Mouse (Mus musculus) forebrain, embryonic 16.5 days (tissue): ENCODE measurements around the gene Nmd3. TPM values are rescaled to one million over a fixed set of nuclear protein-coding genes. Genes with fewer than 3 reads are reported as not detected.

Experiments
- ATAC-seq: fragments of 200-750 bp; cut with Nextera tagmentation; 2 replicates; pipeline ENCODE4 v1.8.0; 2017; ENCODE audit warnings: mild to moderate bottlenecking, moderate library complexity
- H3K27ac ChIP-seq: fragments of 300-500 bp; sonication (generic); 2 replicates; pipeline ENCODE4 v1.5.1; 2014; ENCODE audit warnings: low read length, control low read depth
- H3K27me3 ChIP-seq: fragments of 300-500 bp; sonication (generic); replicated peaks from 2 replicates; pipeline ENCODE4 v1.6.1; 2014; ENCODE audit warnings: low read length; ENCODE audit not compliant: control insufficient read depth, insufficient read depth
- H3K36me3 ChIP-seq: fragments of 300-500 bp; sonication (generic); 2 replicates; pipeline ENCODE4 v1.6.1; 2014; ENCODE audit not compliant: control insufficient read depth, insufficient read depth
- H3K4me1 ChIP-seq: fragments of 300-500 bp; sonication (generic); replicated peaks from 2 replicates; pipeline ENCODE4 v1.6.1; 2014; ENCODE audit warnings: low read length; ENCODE audit not compliant: control insufficient read depth, insufficient read depth
- H3K4me2 ChIP-seq: fragments of 300-500 bp; sonication (generic); 2 replicates; pipeline ENCODE4 v1.6.1; 2014; ENCODE audit warnings: mild to moderate bottlenecking, low read length, control low read depth
- H3K4me3 ChIP-seq: fragments of 300-500 bp; sonication (generic); replicated peaks from 2 replicates; pipeline ENCODE4 v1.5.1; 2014; ENCODE audit warnings: mild to moderate bottlenecking, low read length, control low read depth
- H3K9ac ChIP-seq: fragments of 300-500 bp; sonication (generic); replicated peaks from 2 replicates; pipeline ENCODE4 v1.6.1; 2014; ENCODE audit warnings: low read depth, low read length, control low read depth
- H3K9me3 ChIP-seq: fragments of 300-500 bp; sonication (generic); 2 replicates; pipeline ENCODE4 v1.6.1; 2016; ENCODE audit warnings: low read length; ENCODE audit not compliant: control insufficient read depth
- WGBS: fragments of 180-500 bp; shearing (Covaris S2); extraction: QIAGEN DNeasy Blood & Tissue Kit; methylation state at CpG from one replicate; pipeline ENCODE4 v1.1.7; 2014; 5-methylcytosine and 5-hydroxymethylcytosine counted together
- polyA plus RNA-seq: library from polyadenylated mRNA; unstranded; fragments of >200 nt; fragmentation: Nextera tagmentation; extraction: Ambion mirVana; gene quantifications from 2 replicates; pipeline ENCODE4 v1.2.1, GENCODE M21; 2015

The Nmd3 gene
- polyA plus RNA-seq = 112 and 119 TPM in 2 replicates

DNA sequence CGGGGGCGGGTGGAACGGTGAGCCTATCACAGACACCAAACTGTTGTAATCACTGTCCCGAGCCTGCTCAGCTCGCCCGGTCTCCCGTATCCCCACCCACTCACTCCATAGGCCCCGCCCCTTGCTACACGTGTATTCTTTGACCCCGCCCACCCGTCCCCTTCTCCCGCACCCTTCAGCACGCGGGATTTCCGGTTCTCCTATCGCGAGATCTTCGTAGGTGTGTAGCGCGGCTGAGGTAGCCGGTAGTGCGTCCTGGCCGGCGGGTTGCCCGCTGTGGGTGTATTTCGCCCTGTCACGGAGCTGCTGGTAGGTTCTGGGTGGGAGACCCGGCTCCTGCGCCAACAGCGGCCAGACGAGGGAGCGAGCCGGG, at the start of gene Nmd3:
TSS of gene Nmd3 (plus strand) at position 172 of the 373 bp plus-strand sequence.
- Histone ChIP-seq H3K9me3 (no peaks in the 10 kb centered on the region), H3K9ac (peak within 1 kb of the TSS; percentile 90), H3K4me1 (peaks cover 13% of the 10 kb centered on the region), H3K4me3 (peak within 1 kb of the TSS; percentile 84), H3K27ac (peak within 1 kb of the TSS; percentile 71), H3K36me3 (no peaks in the 10 kb centered on the region), H3K27me3 (no peaks in the 10 kb centered on the region; the same call in 1 of the 2 replicates), H3K4me2 (peak within 1 kb of the TSS; percentile 98)
- under 1% methylated on average over 33 of the region's 33 CpGs for WGBS
- ATAC-seq = peak; percentile 97

DNA sequence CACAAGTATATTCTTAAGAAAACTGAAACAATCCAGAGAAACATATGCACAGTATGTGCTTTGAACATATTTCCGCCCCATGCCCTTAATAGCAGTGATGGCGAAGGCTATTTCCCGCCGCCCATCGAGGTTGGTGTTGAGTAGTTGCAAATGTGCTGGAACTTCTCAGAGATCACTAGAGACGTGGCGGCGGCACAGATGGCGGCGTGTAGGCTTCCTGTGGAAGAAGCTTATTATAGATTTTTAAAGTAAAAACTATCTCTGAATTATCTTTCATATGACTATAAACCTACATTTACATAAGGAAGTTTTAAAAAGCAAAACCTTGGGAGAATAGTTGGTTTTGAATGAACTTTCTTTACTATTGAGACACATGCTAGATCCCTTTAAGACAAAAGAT, 48.4 kb upstream of the Nmd3 start:
- Histone ChIP-seq H3K4me3 (no peak overlapping the region), H3K4me2 (no peak overlapping the region), H3K27me3 (no peaks in the 10 kb centered on the region), H3K4me1 (no peaks in the 10 kb centered on the region), H3K36me3 (no peaks in the 10 kb centered on the region), H3K9me3 (no peaks in the 10 kb centered on the region), H3K27ac (no peak overlapping the region), H3K9ac (no peak overlapping the region)
- no peak for ATAC-seq
- 95% methylated on average over 10 of the region's 10 CpGs for WGBS

DNA sequence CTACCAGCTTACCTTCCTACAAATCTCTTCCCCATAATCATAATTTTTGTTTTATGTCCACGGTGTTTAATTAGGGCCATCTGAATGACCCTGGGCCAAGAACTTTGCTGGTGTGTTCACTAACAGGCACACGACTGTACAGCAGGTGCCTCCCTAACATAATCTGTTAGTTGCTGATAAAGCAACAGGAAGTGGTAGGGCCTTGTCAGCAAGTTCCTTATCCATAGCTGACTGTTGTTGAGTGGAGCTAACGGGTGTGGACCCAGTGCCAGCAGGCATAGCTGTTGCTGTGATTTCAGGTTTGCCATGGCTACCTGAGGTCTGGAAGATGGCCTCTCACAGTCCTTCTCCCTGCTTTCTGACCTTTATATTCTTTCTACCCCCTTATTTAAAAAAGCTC, 47.6 kb upstream of the Nmd3 start:
- Histone ChIP-seq H3K9me3 (no peaks in the 10 kb centered on the region), H3K27me3 (no peaks in the 10 kb centered on the region), H3K4me3 (no peak overlapping the region), H3K9ac (no peak overlapping the region), H3K4me2 (no peak overlapping the region), H3K36me3 (no peaks in the 10 kb centered on the region), H3K27ac (no peak overlapping the region), H3K4me1 (no peaks in the 10 kb centered on the region)
- WGBS = 92% methylated on average over 3 of the region's 3 CpGs
- no peak for ATAC-seq

DNA sequence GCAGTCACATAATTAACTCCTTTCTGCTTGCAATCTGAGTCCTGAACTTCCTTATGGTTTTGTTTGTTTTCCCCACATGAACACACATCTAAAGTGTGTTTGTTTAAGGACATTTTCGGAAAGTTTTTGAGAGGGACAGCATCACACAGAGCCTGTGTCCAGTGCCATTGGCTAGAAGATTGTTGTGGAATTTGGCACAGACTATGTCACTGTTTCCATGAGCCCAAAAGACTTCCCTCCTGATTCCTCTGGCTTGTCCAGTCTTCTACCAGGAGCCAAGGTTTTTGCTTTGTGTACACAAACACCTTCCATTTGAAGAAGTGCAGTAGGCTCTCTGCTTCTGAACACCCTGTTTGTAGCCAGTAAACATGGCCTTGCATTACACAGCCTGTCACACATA, 32.0 kb upstream of the Nmd3 start:
- no peak overlapping the region for H3K4me2 ChIP-seq
- no peaks in the 10 kb centered on the region for H3K9me3 ChIP-seq
- WGBS = 89% methylated on average over 1 of the region's 1 CpGs
- H3K27me3 ChIP-seq = no peaks in the 10 kb centered on the region
- H3K4me1 ChIP-seq = no peaks in the 10 kb centered on the region
- H3K27ac ChIP-seq = no peak overlapping the region
- no peak overlapping the region for H3K4me3 ChIP-seq
- no peak for ATAC-seq
- no peaks in the 10 kb centered on the region for H3K36me3 ChIP-seq
- no peak overlapping the region for H3K9ac ChIP-seq

DNA sequence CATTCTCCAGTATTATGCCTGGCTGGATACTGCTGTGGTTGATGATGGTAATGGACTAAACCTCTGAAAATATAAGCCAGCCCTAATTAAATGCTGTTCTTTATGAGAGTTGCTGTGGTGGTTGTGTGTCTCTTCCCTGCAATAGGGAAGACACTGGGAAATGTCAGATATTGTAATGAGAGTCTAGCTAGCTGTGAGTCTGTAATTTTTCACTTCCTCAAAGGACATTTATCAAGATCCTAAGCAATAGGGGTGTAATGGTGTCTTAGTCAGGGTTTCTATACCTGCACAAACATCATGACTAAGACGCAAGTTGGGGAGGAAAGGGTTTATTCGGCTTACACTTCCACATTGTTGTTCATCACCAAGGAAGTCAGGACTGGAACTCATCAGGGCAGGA, 30.8 kb upstream of the Nmd3 start:
- WGBS = 95% methylated on average over 2 of the region's 2 CpGs
- Histone ChIP-seq H3K9me3 (no peaks in the 10 kb centered on the region), H3K27me3 (no peaks in the 10 kb centered on the region), H3K4me1 (no peaks in the 10 kb centered on the region), H3K4me2 (no peak overlapping the region), H3K4me3 (no peak overlapping the region), H3K27ac (no peak overlapping the region), H3K36me3 (no peaks in the 10 kb centered on the region), H3K9ac (no peak overlapping the region)
- no peak for ATAC-seq

DNA sequence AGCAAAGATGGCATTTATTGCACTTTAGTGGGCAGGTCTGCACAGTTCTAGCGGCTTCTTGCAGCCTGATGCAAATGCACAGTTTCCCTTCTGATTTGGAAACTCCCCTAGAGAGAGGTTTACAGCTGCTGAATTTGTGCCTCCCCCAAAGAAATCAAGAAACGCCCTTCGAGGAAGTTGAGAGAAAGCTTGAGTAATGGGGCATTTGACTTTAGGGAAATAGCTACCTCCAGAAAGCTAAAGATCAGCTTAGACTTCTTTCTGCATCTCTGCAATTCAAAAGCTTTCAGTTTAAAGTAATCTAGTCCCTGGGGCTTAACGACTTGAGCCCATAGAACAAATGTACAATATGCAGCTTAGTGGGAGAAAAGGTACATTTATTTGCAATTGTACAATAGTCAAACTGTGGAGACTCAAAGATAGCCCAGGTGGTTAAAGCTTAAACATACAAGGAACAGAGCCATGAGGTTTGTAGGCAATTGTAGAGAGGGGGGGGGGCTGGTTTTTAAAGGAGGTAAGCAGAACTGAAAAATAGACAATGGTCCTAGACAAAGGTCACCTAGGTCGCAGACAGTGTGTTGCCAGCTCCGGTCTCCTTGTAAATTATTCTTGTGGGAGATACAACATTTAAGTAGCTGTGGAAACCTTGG, 21.8 kb upstream of the Nmd3 start:
- ATAC-seq = no peak
- H3K36me3 ChIP-seq = no peaks in the 10 kb centered on the region
- no peaks in the 10 kb centered on the region for H3K9me3 ChIP-seq
- WGBS = 46% methylated on average over 6 of the region's 6 CpGs
- no peak overlapping the region for H3K4me2 ChIP-seq
- H3K4me3 ChIP-seq = no peak overlapping the region
- no peak overlapping the region for H3K9ac ChIP-seq
- H3K27ac ChIP-seq = no peak overlapping the region
- H3K4me1 ChIP-seq = no peaks in the 10 kb centered on the region
- H3K27me3 ChIP-seq = no peaks in the 10 kb centered on the region; the same call in 1 of the 2 replicates

DNA sequence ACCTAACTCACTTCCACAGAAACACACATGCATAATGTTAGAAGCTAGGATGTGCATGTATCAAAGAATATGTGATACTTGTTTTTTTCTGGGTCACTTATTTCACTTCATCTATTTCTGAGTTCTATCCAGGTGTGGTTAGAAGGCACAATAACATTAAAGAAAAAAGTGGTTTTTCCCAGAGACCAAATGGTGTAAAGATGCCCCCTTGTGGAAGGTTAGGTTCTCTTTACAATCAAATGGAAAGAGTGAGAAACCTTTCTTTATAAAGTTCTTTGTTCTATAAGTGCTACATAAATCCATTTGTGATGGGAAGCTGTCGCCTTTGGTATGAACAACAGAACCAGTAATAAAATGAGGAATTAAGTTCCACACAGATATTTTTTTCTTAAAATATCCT, 19.9 kb upstream of the Nmd3 start:
- no peak overlapping the region for H3K4me3 ChIP-seq
- H3K4me1 ChIP-seq = no peaks in the 10 kb centered on the region
- no peak for ATAC-seq
- no peaks in the 10 kb centered on the region for H3K9me3 ChIP-seq
- H3K27ac ChIP-seq = no peak overlapping the region
- H3K36me3 ChIP-seq = no peaks in the 10 kb centered on the region
- H3K9ac ChIP-seq = no peak overlapping the region
- H3K4me2 ChIP-seq = no peak overlapping the region
- WGBS = 26% methylated on average over 1 of the region's 1 CpGs
- H3K27me3 ChIP-seq = no peaks in the 10 kb centered on the region; the same call in 1 of the 2 replicates

DNA sequence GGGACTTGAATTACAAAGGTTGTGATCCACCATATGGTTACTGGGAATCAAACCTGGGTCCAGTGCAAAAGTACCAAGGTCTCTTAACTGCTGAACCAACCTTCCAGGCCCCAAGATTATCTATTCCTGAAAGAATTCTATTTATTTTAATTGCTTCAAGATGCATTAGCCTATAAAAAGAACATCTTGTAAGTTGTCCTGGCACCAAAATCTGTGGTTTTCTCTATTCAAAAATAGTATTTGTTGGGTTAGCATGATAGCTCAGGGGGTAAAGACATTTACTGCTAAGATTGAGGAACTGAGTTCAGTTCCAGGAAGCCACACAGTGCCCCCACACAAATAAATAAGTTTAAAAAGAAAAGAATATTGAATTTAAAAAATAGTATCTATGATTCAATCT, 19.4 kb upstream of the Nmd3 start:
- no peak overlapping the region for H3K4me2 ChIP-seq
- ATAC-seq = no peak
- H3K9me3 ChIP-seq = no peaks in the 10 kb centered on the region
- H3K27ac ChIP-seq = no peak overlapping the region
- no peaks in the 10 kb centered on the region; the same call in 1 of the 2 replicates for H3K27me3 ChIP-seq
- no peaks in the 10 kb centered on the region for H3K4me1 ChIP-seq
- no peak overlapping the region for H3K4me3 ChIP-seq
- no peaks in the 10 kb centered on the region for H3K36me3 ChIP-seq
- no peak overlapping the region for H3K9ac ChIP-seq

DNA sequence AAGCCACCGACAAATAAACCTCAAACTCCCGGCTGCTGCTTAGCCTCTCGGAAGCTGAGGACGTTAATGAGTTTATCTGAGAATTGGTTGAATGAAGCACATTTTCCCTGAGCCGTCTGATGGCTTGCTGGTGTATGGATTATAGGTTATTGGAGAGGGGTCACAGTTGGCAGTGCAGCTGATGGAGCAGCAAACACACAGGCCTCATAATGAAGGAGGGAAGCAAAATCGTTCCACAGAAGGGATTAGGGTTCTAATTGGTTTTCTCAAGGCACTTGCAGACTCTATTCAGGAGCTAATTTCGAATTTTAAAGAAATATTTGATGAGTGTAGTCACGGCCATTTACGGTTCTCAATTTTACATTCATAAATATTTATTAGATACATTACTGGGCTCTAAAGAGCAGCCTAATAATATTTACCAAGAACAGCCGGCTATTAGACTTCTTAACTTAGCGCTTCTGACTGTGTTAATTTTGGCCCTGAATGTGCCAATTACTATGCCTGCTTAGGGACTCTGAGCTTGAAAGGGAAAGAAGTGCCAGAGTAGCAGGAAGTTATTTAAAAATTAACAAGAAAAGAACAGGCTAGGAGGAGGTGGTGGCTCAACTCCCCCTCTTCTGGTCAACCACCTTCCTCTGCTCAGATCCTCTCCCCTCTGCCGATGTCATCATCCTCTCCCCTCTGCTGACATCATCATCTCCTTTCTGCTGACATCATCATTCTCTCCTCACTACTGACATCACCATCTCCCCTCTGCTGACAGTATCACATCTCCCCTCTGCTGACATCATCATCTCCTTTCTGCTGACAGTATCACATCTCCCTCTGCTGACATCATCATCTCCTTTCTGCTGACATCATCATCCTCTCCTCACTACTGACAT, 12.5 kb upstream of the Nmd3 start:
- no peaks in the 10 kb centered on the region for H3K9me3 ChIP-seq
- no peak overlapping the region for H3K4me3 ChIP-seq
- H3K27me3 ChIP-seq = peaks cover 18% of the 10 kb centered on the region
- no peaks in the 10 kb centered on the region for H3K36me3 ChIP-seq
- peaks cover 14% of the 10 kb centered on the region for H3K4me1 ChIP-seq
- H3K4me2 ChIP-seq = no peak overlapping the region
- H3K27ac ChIP-seq = no peak overlapping the region
- WGBS = 3% methylated on average over 12 of the region's 12 CpGs
- H3K9ac ChIP-seq = no peak overlapping the region
- peak; percentile 91 for ATAC-seq
